Mouse (Mus musculus) midbrain, postnatal 0 days (tissue): ENCODE measurements around the gene Lmtk2. TPM values are rescaled to one million over a fixed set of nuclear protein-coding genes. Genes with fewer than 3 reads are reported as not detected.

Experiments
- ATAC-seq: fragments of 200-750 bp; cut with Nextera tagmentation; 2 replicates; pipeline ENCODE4 v1.8.0; 2017; ENCODE audit warnings: moderate number of reproducible peaks, mild to moderate bottlenecking, moderate TSS enrichment, moderate library complexity; ENCODE audit not compliant: low FRiP score
- DNase-seq: peaks from one replicate; pipeline ENCODE4 v3.0.0-alpha.2; 2015; ENCODE audit warnings: low spot score
- H3K27ac ChIP-seq: fragments of 300-500 bp; sonication (generic); 2 replicates; pipeline ENCODE4 v1.5.1; 2014; ENCODE audit warnings: low read depth, mild to moderate bottlenecking, low read length, mixed read lengths
- H3K27me3 ChIP-seq: fragments of 300-500 bp; sonication (generic); 2 replicates; pipeline ENCODE4 v1.6.1; 2014; ENCODE audit warnings: low read length, control low read depth, mixed read lengths; ENCODE audit not compliant: insufficient read depth
- H3K36me3 ChIP-seq: fragments of 300-500 bp; sonication (generic); 2 replicates; pipeline ENCODE4 v1.6.1; 2014; ENCODE audit warnings: low read length, control low read depth, mixed read lengths; ENCODE audit not compliant: insufficient read depth
- H3K4me1 ChIP-seq: fragments of 300-500 bp; sonication (generic); 2 replicates; pipeline ENCODE4 v1.6.1; 2014; ENCODE audit warnings: mild to moderate bottlenecking, control low read depth, antibody characterized with exemption, low read length, mixed read lengths; ENCODE audit not compliant: insufficient read depth
- H3K4me2 ChIP-seq: fragments of 300-500 bp; sonication (generic); 2 replicates; pipeline ENCODE4 v1.6.1; 2014; ENCODE audit warnings: low read depth, mild to moderate bottlenecking, low read length, mixed read lengths; ENCODE audit not compliant: poor library complexity, severe bottlenecking
- H3K4me3 ChIP-seq: fragments of 300-500 bp; sonication (generic); 2 replicates; pipeline ENCODE4 v1.5.1; 2014; ENCODE audit warnings: low read depth, mild to moderate bottlenecking, low read length, moderate library complexity
- H3K9ac ChIP-seq: fragments of 300-500 bp; sonication (generic); replicated peaks from 2 replicates; pipeline ENCODE4 v1.6.1; 2014; ENCODE audit warnings: mild to moderate bottlenecking, low read length, moderate library complexity, mixed read lengths; ENCODE audit not compliant: poor library complexity, severe bottlenecking
- H3K9me3 ChIP-seq: fragments of 300-500 bp; sonication (generic); 2 replicates; pipeline ENCODE4 v1.6.1; 2016; ENCODE audit warnings: low read length, control low read depth
- CTCF ChIP-seq: IDR thresholded peaks from 2 replicates; pipeline ENCODE4 v1.5.1; 2016; ENCODE audit warnings: antibody characterized with exemption, mild to moderate bottlenecking
- WGBS: fragments of 180-500 bp; shearing (Covaris S2); extraction: QIAGEN DNeasy Blood & Tissue Kit; methylation state at CpG from one replicate; pipeline ENCODE4 v1.1.7; 2014; 5-methylcytosine and 5-hydroxymethylcytosine counted together
- polyA plus RNA-seq: library from polyadenylated mRNA; unstranded; fragments of >200 nt; fragmentation: Nextera tagmentation; extraction: Ambion mirVana; gene quantifications from 2 replicates; pipeline ENCODE4 v1.2.1, GENCODE M21; 2015
- total RNA-seq: library from RNA; depleted of rRNA; stranded (reverse); fragments of >200 nt; gene quantifications from 2 replicates; pipeline ENCODE4 v1.2.3, GENCODE M21; 2014

Lmtk2 gene
- total and polyA plus RNA-seq, 2 experiments from 2014 or later, result 7.3 to 69.9 TPM

DNA sequence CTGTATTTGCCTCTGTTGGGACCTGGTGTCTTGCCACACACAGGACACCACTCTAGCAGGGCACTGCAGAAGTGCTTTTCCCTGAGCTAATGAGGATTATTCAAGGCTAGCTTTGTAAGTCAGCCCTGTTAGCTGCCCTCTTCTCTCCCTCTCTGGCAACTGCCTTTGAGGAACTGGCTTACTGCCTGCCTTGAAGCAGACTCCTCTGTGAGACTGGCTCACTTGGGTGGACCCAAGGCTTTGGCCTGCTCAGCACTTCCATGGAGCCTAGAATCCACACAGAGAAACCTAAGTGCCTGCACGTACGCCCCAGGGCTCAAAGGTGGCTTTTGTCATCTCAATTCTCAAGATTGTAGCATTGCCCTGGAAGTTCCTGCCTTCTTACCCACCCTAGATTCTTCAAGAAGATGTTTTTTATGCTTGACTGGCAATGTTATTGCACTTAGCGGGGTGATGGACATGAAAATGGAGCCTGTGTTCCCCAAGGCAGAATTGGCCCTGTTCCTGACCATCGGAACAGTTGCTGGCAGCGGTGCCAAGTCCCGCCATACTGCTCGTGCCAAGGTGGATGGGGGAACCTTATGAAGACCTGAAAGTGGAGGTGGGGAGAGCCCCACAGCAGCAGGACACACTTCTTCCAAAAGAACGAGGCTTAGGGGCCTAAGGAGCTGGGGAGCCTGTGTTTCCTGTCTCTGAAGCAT, 69.2 kb downstream of the Lmtk2 start:
- no peak for TF ChIP-seq CTCF
- Histone ChIP-seq H3K27ac (peak overlapping the region; percentile 26; the same call in 1 of the 2 replicates), H3K4me1 (no peaks in the 10 kb centered on the region), H3K27me3 (no peaks in the 10 kb centered on the region), H3K9ac (no peak overlapping the region), H3K36me3 (peaks cover 47% of the 10 kb centered on the region), H3K4me3 (no peak overlapping the region), H3K4me2 (no peak overlapping the region), H3K9me3 (no peaks in the 10 kb centered on the region)
- no peak for ATAC-seq
- WGBS, result 82% methylated on average over 8 of the region's 8 CpGs
- peak; percentile 32 for DNase-seq

DNA sequence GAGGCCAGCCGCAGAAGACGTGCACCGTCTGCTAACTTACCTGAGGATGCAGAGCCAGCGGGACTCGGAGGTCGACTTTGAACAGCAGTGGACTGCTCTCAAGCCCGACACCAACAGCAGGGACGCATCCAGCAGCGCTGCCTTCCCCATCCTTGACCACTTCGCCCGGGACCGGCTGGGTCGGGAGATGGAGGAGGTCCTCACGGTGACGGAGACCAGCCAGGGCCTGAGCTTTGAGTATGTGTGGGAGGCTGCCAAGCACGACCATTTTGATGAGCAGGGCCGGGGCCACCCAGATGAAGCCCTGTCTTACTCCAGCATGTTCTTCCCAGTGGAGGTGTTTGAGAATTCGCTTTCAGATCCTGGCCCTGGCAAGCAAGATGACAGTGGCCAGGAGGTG, 73.4 kb downstream of the Lmtk2 start:
- Histone ChIP-seq H3K27ac (no peak overlapping the region), H3K36me3 (peaks cover 62% of the 10 kb centered on the region), H3K4me3 (no peak overlapping the region), H3K4me1 (no peaks in the 10 kb centered on the region), H3K27me3 (no peaks in the 10 kb centered on the region), H3K9me3 (no peaks in the 10 kb centered on the region), H3K4me2 (no peak overlapping the region), H3K9ac (no peak overlapping the region)
- DNase-seq (no peak), ATAC-seq (no peak)
- no peak for TF ChIP-seq CTCF
- WGBS, result 94% methylated on average over 18 of the region's 18 CpGs

DNA sequence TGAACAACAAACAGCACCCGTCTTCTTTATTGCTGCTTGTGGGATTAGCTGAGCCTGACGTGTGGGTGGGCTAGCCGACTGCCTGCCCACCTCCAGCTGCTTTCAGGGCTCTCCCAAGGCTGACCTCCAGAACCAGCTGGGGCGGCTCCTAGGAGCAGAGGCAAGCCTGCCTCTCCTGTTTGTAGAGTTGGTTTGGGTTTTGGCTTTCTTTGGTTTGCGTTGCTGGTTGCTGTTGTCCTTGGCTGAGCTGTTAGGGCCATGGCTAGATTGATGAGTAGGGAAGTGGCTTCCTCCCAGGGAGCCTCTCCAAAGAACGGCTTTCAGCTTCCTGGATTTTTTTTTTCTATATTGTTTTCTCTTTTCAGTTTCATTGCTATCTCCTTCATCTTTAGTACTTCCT, 78.0 kb downstream of the Lmtk2 start:
- 60% methylated on average over 6 of the region's 6 CpGs for WGBS
- H3K36me3 ChIP-seq, result peaks cover 53% of the 10 kb centered on the region
- no peak for TF ChIP-seq CTCF

DNA sequence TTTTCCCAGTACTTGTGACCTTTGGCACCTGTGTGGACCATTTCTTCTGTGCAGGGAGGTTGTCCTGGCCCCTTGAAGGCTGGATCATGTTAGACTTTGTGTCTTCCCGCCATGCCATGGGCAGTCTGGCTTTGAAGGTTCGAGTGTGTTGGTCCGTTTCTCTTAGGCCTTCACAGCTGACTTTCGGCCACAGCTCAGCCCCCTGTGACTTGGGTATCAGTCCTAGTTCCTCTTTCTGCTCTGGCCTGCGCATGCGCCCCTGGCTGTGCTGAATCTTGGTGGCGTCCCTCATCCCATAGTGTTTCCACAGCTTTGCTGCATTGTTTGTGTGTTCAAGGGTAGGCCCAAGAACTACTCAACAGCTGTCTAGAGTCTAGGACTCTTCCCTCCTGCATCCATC, 81.0 kb downstream of the Lmtk2 start:
- TF ChIP-seq CTCF, result no peak
- Histone ChIP-seq H3K36me3 (peaks cover 47% of the 10 kb centered on the region), H3K27me3 (no peaks in the 10 kb centered on the region), H3K27ac (no peak overlapping the region), H3K9me3 (no peaks in the 10 kb centered on the region), H3K4me1 (no peaks in the 10 kb centered on the region), H3K4me2 (no peak overlapping the region), H3K4me3 (no peak overlapping the region), H3K9ac (no peak overlapping the region)
- ATAC-seq (no peak), DNase-seq (no peak)
- WGBS, result 94% methylated on average over 7 of the region's 7 CpGs

More for the DNA sequence above, 78.0 kb downstream of the Lmtk2 start:
- Histone ChIP-seq H3K9me3 (no peaks in the 10 kb centered on the region), H3K9ac (no peak overlapping the region), H3K4me3 (no peak overlapping the region), H3K27ac (no peak overlapping the region), H3K27me3 (no peaks in the 10 kb centered on the region), H3K4me2 (no peak overlapping the region), H3K4me1 (no peaks in the 10 kb centered on the region)
- ATAC-seq (no peak), DNase-seq (no peak)

DNA sequence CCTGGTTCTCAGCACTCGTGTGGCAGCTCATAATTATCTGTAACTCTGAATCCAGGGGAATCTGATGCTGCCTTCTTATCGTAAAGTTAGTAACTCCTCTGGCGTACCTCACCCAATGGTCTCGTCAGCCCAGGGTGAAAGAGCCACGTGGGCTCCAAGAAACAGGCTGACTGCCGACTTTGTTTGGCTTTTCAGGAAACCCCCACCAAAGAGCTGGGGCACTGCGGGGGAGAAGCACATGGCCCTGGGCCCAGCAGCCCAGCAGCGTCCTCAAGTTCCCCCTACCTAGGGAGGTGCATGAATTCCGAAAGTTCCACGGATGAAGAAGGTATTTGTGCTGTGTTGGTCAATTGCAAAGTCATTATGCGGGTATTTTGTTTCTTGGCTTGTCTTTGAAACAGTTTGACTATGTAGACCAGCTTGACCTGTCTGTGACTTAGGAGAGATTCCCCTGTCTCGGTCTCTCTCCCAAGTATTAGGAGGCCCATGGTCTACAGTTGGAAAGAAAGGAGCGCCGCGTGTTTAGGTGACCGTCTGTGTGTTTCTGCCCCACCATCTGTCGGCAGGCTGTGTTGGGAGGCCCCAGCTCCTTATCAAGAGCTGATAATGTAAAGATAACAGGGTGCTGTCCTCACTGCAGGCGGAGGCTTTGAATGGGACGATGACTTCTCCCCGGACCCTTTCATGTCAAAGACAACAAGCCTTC, 82.5 kb downstream of the Lmtk2 start:
- no peak overlapping the region for H3K27ac ChIP-seq
- no peaks in the 10 kb centered on the region for H3K27me3 ChIP-seq
- no peaks in the 10 kb centered on the region for H3K9me3 ChIP-seq
- H3K9ac ChIP-seq, result no peak overlapping the region
- DNase-seq (no peak), ATAC-seq (no peak)
- peaks cover 40% of the 10 kb centered on the region for H3K36me3 ChIP-seq
- 85% methylated on average over 20 of the region's 20 CpGs for WGBS
- H3K4me2 ChIP-seq, result no peak overlapping the region
- TF ChIP-seq CTCF, result no peak
- no peak overlapping the region for H3K4me3 ChIP-seq
- H3K4me1 ChIP-seq, result no peaks in the 10 kb centered on the region

DNA sequence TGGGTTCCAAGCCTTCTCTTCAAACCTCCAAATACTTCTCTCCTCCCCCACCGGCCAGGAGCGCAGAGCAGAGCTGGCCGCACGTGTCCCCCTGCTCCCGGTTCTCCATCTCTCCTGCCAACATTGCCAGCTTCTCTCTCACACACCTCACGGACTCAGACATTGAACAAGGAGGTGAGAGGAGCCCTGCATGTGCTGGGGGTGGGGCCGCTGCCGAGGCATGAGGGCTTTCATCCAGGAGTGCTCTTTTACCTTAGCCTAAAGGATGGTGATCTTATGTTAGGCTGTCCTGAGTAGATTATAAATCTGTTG, 83.0 kb downstream of the Lmtk2 start:
- Histone ChIP-seq H3K4me1 (no peaks in the 10 kb centered on the region), H3K4me3 (no peak overlapping the region), H3K9ac (no peak overlapping the region), H3K9me3 (no peaks in the 10 kb centered on the region), H3K27me3 (no peaks in the 10 kb centered on the region), H3K4me2 (no peak overlapping the region), H3K27ac (no peak overlapping the region), H3K36me3 (peaks cover 40% of the 10 kb centered on the region)
- 83% methylated on average over 8 of the region's 8 CpGs for WGBS
- DNase-seq (no peak), ATAC-seq (no peak)
- TF ChIP-seq CTCF, result no peak
